Mouse (Mus musculus) kidney, embryonic 16.5 days (tissue): ENCODE measurements around the gene Lipt1. TPM values are rescaled to one million over a fixed set of nuclear protein-coding genes. Genes with fewer than 3 reads are reported as not detected.
A peak's percentile ranks its signal among the peaks of the same experiment; 100 is the strongest.

Experiments
- ATAC-seq: fragments of 200-750 bp; cut with Nextera tagmentation; 2 replicates; pipeline ENCODE4 v1.8.0; 2017; ENCODE audit warnings: moderate TSS enrichment; ENCODE audit not compliant: low FRiP score, low TSS enrichment
- H3K27ac ChIP-seq: fragments of 300-500 bp; sonication (generic); 2 replicates; pipeline ENCODE4 v1.5.1; 2014; ENCODE audit warnings: low read length
- H3K27me3 ChIP-seq: fragments of 300-500 bp; sonication (generic); 2 replicates; pipeline ENCODE4 v1.6.1; 2014; ENCODE audit warnings: low read length, control low read depth, mixed read lengths; ENCODE audit not compliant: insufficient read depth
- H3K36me3 ChIP-seq: fragments of 300-500 bp; sonication (generic); 2 replicates; pipeline ENCODE4 v1.6.1; 2014; ENCODE audit warnings: low read length, control low read depth, mixed read lengths; ENCODE audit not compliant: insufficient read depth
- H3K4me1 ChIP-seq: fragments of 300-500 bp; sonication (generic); 2 replicates; pipeline ENCODE4 v1.6.1; 2014; ENCODE audit warnings: low read length, control low read depth, mixed read lengths; ENCODE audit not compliant: insufficient read depth
- H3K4me2 ChIP-seq: fragments of 300-500 bp; sonication (generic); replicated peaks from 2 replicates; pipeline ENCODE4 v1.6.1; 2014; ENCODE audit warnings: low read depth, low read length
- H3K4me3 ChIP-seq: fragments of 300-500 bp; sonication (generic); 2 replicates; pipeline ENCODE4 v1.5.1; 2014; ENCODE audit warnings: mild to moderate bottlenecking, low read length
- H3K9ac ChIP-seq: fragments of 300-500 bp; sonication (generic); replicated peaks from 2 replicates; pipeline ENCODE4 v1.6.1; 2014; ENCODE audit warnings: low read length
- H3K9me3 ChIP-seq: fragments of 300-500 bp; sonication (generic); 2 replicates; pipeline ENCODE4 v1.6.1; 2016; ENCODE audit warnings: low read length, control low read depth
- WGBS: fragments of 180-500 bp; shearing (Covaris S2); extraction: QIAGEN DNeasy Blood & Tissue Kit; methylation state at CpG from one replicate; pipeline ENCODE4 v1.1.7; 2014; 5-methylcytosine and 5-hydroxymethylcytosine counted together
- polyA plus RNA-seq: library from polyadenylated mRNA; unstranded; fragments of >200 nt; fragmentation: Nextera tagmentation; extraction: Ambion mirVana; gene quantifications from 2 replicates; pipeline ENCODE4 v1.2.1, GENCODE M21; 2015

Gene Lipt1
- polyA plus RNA-seq, result 9.6 and 9.7 TPM in 2 replicates

DNA sequence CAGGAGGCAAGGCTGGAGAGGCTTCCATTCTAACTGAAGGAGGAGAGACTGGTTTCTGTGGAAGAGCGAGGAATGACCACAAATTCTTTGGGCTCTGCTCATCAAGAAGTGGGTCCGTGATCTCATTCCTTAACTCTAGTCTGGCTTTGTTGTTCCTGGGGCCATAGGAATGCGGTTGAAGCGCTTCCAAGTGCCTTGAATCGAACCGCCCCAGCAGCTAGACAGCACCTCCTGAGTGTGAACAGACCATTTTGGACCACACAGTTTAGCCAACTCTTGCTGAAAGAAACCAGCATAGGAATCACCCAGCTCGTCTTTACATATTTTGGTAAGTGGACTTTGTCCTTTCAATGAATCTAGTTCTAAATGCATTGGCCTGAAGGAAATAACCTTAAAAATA, at the start of gene Lipt1:
Gene Lipt1, plus strand, starts transcription at position 35 of the 400 bp plus-strand sequence.
- H3K4me1 ChIP-seq, result peaks cover 5% of the 10 kb centered on the region; the same call in 1 of the 2 replicates
- peaks cover 11% of the 10 kb centered on the region; the same call in 1 of the 2 replicates for H3K9me3 ChIP-seq

DNA sequence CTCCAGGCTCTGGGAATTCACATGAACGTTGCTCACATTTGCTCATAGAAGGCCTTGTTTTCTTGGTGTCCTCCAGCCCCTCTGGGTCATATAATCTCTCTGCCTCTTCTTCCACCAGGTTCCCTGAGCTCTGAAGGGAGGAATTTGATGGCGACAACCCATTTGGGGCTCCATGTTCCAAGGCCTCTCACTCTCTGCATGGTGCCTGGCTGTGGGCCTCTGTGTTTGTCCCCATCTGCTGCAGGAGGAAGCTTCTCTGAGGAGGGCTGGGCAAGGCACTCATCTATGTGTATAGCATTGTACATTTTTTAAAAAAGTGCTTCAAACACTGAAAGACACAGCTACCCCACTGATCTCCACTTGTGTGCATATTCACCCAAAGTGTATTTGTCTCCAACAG, 39.9 kb upstream of the Lipt1 start:
- Histone ChIP-seq H3K9ac (no peak overlapping the region), H3K27me3 (no peaks in the 10 kb centered on the region), H3K9me3 (no peaks in the 10 kb centered on the region), H3K4me2 (no peak overlapping the region), H3K27ac (no peak overlapping the region), H3K4me1 (no peaks in the 10 kb centered on the region), H3K36me3 (no peaks in the 10 kb centered on the region), H3K4me3 (no peak overlapping the region)
- WGBS, result 53% methylated on average over 2 of the region's 2 CpGs
- no peak for ATAC-seq

More for the DNA sequence above, at the start of gene Lipt1:
- H3K4me3 ChIP-seq, result peak within 1 kb of the TSS; percentile 67
- peak; percentile 80 for ATAC-seq
- 4% methylated on average over 7 of the region's 7 CpGs for WGBS
- H3K27me3 ChIP-seq, result no peaks in the 10 kb centered on the region
- peaks cover 20% of the 10 kb centered on the region for H3K36me3 ChIP-seq
- H3K27ac ChIP-seq, result peak within 1 kb of the TSS; percentile 86
- peak within 1 kb of the TSS; percentile 52 for H3K4me2 ChIP-seq
- peak within 1 kb of the TSS; percentile 71 for H3K9ac ChIP-seq

GRCm38 (mm10) chr1:37846878-37847277, 24.7 kb upstream of the Lipt1 start:
- Histone ChIP-seq H3K9me3 (no peaks in the 10 kb centered on the region), H3K27me3 (no peaks in the 10 kb centered on the region), H3K36me3 (no peaks in the 10 kb centered on the region), H3K4me2 (no peak overlapping the region), H3K4me3 (no peak overlapping the region), H3K9ac (no peak overlapping the region), H3K4me1 (no peaks in the 10 kb centered on the region), H3K27ac (no peak overlapping the region)
- WGBS, result 79% methylated on average over 8 of the region's 8 CpGs
- ATAC-seq, result no peak

DNA sequence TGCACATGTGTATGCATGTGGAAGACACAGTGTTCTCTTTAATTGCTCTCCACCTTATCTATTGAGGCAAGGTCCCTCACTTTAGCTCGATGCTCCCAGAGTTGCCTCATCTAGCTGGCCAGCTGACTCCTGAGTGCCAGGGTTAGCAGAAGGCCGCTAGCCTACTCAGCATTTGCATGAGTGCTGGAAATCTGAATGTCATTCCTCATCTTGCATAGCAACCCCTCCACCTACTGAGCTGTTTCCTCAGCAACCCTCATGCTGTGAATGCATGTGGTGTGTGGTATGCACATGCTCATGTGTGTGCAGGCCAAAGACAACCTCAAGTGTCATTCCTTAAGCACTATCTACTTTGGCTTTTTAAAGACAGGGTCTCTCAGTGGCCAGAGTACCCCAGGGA, 20.8 kb upstream of the Lipt1 start:
- Histone ChIP-seq H3K4me3 (no peak overlapping the region), H3K4me1 (no peaks in the 10 kb centered on the region), H3K36me3 (no peaks in the 10 kb centered on the region), H3K27ac (no peak overlapping the region), H3K9me3 (no peaks in the 10 kb centered on the region), H3K4me2 (no peak overlapping the region), H3K27me3 (no peaks in the 10 kb centered on the region), H3K9ac (no peak overlapping the region)
- WGBS, result 70% methylated on average over 2 of the region's 2 CpGs
- ATAC-seq, result no peak

GRCm38 (mm10) chr1:37864511-37865400, 6.8 kb upstream of the Lipt1 start:
- Histone ChIP-seq H3K9me3 (no peaks in the 10 kb centered on the region), H3K4me2 (peak overlapping the region; percentile 88), H3K9ac (peak overlapping the region; percentile 83), H3K36me3 (no peaks in the 10 kb centered on the region), H3K27ac (peak overlapping the region; percentile 94), H3K27me3 (no peaks in the 10 kb centered on the region), H3K4me3 (peak overlapping the region; percentile 76), H3K4me1 (peaks cover 5% of the 10 kb centered on the region; the same call in 1 of the 2 replicates)
- ATAC-seq, result peak; percentile 99
- WGBS, result under 1% methylated on average over 81 of the region's 90 CpGs

DNA sequence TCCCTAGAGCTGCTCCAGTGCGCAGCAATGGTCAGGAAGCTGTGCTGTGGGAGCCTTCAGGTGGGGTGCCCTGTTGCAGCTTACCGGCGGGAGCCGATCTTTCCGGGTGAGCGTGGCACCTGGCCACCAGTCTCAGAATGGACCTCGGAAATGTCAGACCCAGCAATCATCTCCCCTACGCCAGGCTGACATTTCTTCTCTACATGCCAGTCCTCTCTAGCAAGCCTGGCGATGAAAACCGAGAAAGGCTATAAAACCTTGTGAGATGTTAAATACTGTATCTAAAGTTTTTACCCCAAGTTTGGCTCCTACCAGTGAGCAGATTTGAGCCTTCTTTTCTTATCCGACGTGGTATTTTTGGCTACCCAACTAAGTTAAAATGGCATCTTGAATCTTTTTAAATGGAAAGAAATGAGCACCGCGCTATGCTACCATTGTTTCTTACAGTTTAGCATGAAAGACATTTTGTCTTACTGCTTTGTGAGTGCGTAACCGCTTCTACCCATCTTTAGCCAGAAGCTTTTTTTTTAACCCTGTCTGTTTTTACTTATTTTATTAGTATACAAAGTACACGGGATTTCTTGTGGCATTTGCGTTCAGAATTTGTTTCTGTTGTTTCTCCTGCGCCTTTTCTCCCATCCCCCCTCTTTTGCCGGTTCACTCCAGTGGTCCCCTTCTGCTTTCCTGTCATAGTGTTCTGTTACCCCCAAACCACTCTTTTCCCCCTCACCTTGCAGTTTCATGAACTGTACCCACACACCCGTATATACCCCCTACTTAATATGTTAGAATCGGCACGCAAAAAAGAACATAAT, 5.9 kb upstream of the Lipt1 start:
- WGBS, result 11% methylated on average over 23 of the region's 23 CpGs
- H3K4me2 ChIP-seq, result peak overlapping the region; percentile 88
- no peak for ATAC-seq

GRCm38 (mm10) chr1:37866286-37866685, 5.3 kb upstream of the Lipt1 start, which contains the start of gene Tsga10:
Tsga10 (minus strand) TSS chr1:37866429.
- Histone ChIP-seq H3K9ac (peak within 1 kb of the TSS; percentile 83), H3K9me3 (no peaks in the 10 kb centered on the region), H3K36me3 (no peaks in the 10 kb centered on the region), H3K27me3 (no peaks in the 10 kb centered on the region), H3K27ac (peak within 1 kb of the TSS; percentile 94), H3K4me3 (peak within 1 kb of the TSS; percentile 76), H3K4me1 (peaks cover 5% of the 10 kb centered on the region; the same call in 1 of the 2 replicates), H3K4me2 (peak within 1 kb of the TSS; percentile 88)
- WGBS, result 82% methylated on average over 6 of the region's 6 CpGs
- ATAC-seq, result no peak

More for the DNA sequence above, 5.9 kb upstream of the Lipt1 start:
- Histone ChIP-seq H3K27ac (peak overlapping the region; percentile 94), H3K27me3 (no peaks in the 10 kb centered on the region), H3K4me3 (peak overlapping the region; percentile 76), H3K36me3 (no peaks in the 10 kb centered on the region), H3K4me1 (peaks cover 5% of the 10 kb centered on the region; the same call in 1 of the 2 replicates), H3K9me3 (no peaks in the 10 kb centered on the region), H3K9ac (peak overlapping the region; percentile 83)

DNA sequence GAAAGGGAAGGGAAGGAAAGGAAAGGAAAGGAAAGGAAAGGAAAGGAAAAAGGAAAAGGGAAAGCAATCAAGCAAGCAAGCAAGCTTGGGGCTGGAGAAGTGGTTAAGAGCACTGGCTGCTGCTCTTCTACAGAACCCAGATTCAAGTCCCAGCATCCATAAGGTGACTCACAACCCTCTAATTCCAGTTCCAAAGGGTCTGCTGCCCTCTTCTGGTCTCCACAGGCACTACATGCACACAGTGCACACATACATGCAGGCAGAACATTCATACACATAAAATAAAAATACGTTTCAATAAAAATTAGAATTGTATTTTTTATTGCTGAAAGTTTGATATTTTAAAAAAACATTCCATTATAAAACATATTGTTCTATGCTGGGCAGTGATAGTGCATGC, 4.5 kb upstream of the Lipt1 start:
- Histone ChIP-seq H3K4me1 (peaks cover 10% of the 10 kb centered on the region; the same call in 1 of the 2 replicates), H3K9ac (no peak overlapping the region), H3K4me2 (no peak overlapping the region), H3K4me3 (no peak overlapping the region), H3K36me3 (no peaks in the 10 kb centered on the region), H3K9me3 (no peaks in the 10 kb centered on the region), H3K27me3 (no peaks in the 10 kb centered on the region), H3K27ac (no peak overlapping the region)
- WGBS, result 78% methylated on average over 1 of the region's 1 CpGs
- no peak for ATAC-seq

GRCm38 (mm10) chr1:37867684-37868322, 3.7 kb upstream of the Lipt1 start:
- Histone ChIP-seq H3K4me1 (peaks cover 10% of the 10 kb centered on the region; the same call in 1 of the 2 replicates), H3K4me2 (no peak overlapping the region), H3K9ac (no peak overlapping the region), H3K9me3 (no peaks in the 10 kb centered on the region), H3K27me3 (no peaks in the 10 kb centered on the region), H3K36me3 (no peaks in the 10 kb centered on the region), H3K4me3 (no peak overlapping the region), H3K27ac (no peak overlapping the region)
- 69% methylated on average over 10 of the region's 10 CpGs for WGBS
- ATAC-seq, result no peak
